Mouse (Mus musculus): ENCODE measurements around the gene Pmis2. TPM values are rescaled to one million over a fixed set of nuclear protein-coding genes. Genes with fewer than 3 reads are reported as not detected.
A peak's percentile ranks its signal among the peaks of the same experiment; 100 is the strongest.

Pmis2 gene
- not detected in 2 replicates for polyA plus RNA-seq (2016; fragmentation: Nextera tagmentation; extraction: Ambion mirVana)

DNA sequence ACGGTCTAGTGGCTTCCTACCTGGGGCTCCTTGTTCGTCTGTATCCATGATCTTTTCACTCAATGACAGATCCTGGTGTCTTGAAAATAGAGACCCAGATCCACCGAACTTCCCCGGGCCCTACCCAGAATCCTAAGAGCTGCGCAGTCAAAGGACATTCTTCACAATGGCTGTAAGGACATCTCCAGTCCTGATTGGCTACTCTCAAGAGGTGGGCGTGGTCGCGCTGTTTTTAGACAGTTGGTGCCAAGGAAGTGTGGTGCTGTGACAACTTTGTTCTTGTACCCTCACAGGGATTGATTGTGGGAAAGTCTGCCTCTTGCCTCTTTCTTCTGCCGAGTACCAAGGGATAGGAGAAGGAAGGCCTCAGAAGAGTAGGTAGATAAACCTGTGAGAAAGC is at the start of gene Pmis2:
Pmis2 (minus strand) TSS at position 126 of the 400 bp plus-strand sequence.
- Histone ChIP-seq H3K4me3 (replicated peaks) (no peak within 1 kb of the TSS), H3K9ac (replicated peaks) (no peak within 1 kb of the TSS), H3K27ac (no peak within 1 kb of the TSS), H3K4me1 (replicated peaks) (no peaks in the 10 kb centered on the region), H3K4me2 (no peak within 1 kb of the TSS), H3K9me3 (no peaks in the 10 kb centered on the region), H3K36me3 (no peaks in the 10 kb centered on the region), H3K27me3 (no peaks in the 10 kb centered on the region; the same call in 1 of the 2 replicates)
- WGBS, result 60% methylated on average over 9 of the region's 9 CpGs
- no peak for ATAC-seq (ENCODE audit: insufficient number of reproducible peaks, insufficient read depth, low FRiP score, low TSS enrichment, low read depth)

- no peaks in the 10 kb centered on the region for H3K9me3 ChIP-seq
- H3K4me3 ChIP-seq (replicated peaks), result no peak overlapping the region
- no peak overlapping the region for H3K27ac ChIP-seq
- H3K4me2 ChIP-seq, result no peak overlapping the region
- H3K36me3 ChIP-seq, result no peaks in the 10 kb centered on the region
- ATAC-seq (ENCODE audit: insufficient number of reproducible peaks, insufficient read depth, low FRiP score, low TSS enrichment, low read depth), result no peak
- no peak overlapping the region for H3K9ac ChIP-seq (replicated peaks)
- H3K4me1 ChIP-seq (replicated peaks), result peaks cover 11% of the 10 kb centered on the region; the same call in 1 of the 2 replicates
- peaks cover 47% of the 10 kb centered on the region for H3K27me3 ChIP-seq
- 91% methylated on average over 5 of the region's 5 CpGs for WGBS
Observed at GRCm38 (mm10) chr7:30719669-30720068, 48.3 kb upstream of the Pmis2 start.

DNA sequence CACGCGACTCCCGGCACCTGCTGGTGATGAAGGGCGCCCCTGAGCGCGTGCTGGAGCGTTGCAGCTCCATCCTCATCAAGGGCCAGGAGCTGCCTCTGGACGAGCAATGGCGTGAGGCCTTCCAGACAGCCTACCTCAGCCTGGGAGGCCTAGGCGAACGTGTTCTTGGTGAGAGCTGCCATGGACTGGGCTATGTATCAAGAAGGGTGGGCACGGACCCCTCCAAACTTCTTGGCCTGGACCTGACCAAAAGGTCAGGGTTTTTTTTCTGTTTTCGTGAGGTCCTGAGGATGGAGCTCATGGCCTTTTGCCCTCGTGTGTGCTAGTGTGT is 46.3 kb upstream of the Pmis2 start:
- Histone ChIP-seq H3K36me3 (no peaks in the 10 kb centered on the region), H3K27me3 (peaks cover 48% of the 10 kb centered on the region), H3K4me2 (peak overlapping the region; percentile 60), H3K4me1 (replicated peaks) (0 out of 2 replicates have a peak, but pooled peaks cover 7% of the 10 kb centered on the region), H3K4me3 (replicated peaks) (peak overlapping the region; percentile 36), H3K9ac (replicated peaks) (no peak overlapping the region), H3K9me3 (no peaks in the 10 kb centered on the region), H3K27ac (no peak overlapping the region)
- 9% methylated on average over 14 of the region's 14 CpGs for WGBS
- ATAC-seq (ENCODE audit: insufficient number of reproducible peaks, insufficient read depth, low FRiP score, low TSS enrichment, low read depth), result peak; percentile 38; the same call in 1 of the 2 replicates

DNA sequence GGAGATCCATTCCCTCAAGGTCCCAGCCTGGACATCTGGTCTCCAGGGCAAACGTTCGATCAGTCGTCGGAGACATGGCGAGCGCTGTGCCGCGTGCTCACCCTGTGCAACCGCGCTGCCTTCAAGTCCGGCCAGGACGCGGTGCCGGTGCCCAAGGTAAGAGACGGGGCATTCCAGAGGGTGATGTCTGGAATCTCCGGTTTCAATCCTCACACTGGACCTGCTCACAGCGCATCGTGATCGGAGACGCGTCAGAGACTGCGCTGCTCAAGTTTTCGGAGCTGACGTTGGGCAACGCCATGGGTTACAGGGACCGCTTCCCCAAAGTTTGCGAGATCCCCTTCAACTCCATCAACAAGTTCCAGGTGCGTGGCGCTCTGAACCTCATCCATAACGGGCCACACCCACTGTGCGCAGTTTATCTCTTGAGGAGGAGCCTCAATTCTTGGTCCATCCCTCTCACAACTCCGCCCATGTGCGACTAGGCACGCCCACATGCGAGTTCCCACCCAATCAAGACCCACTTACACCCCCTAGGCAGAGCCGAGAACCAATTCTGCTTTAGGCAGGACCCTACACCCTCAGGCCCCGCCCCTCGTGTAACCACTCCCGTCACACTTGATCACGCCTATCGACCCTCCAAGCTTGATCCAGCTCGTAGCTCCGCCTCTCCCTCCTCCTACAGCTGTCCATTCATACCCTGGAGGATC is 45.8 kb upstream of the Pmis2 start:
- Histone ChIP-seq H3K36me3 (no peaks in the 10 kb centered on the region), H3K4me2 (peak overlapping the region; percentile 60), H3K9ac (replicated peaks) (no peak overlapping the region), H3K9me3 (no peaks in the 10 kb centered on the region), H3K4me3 (replicated peaks) (peak overlapping the region; percentile 36), H3K4me1 (replicated peaks) (0 out of 2 replicates have a peak, but pooled peaks cover 7% of the 10 kb centered on the region), H3K27ac (no peak overlapping the region), H3K27me3 (peaks cover 48% of the 10 kb centered on the region)
- peak; percentile 89 for ATAC-seq (ENCODE audit: insufficient number of reproducible peaks, insufficient read depth, low FRiP score, low TSS enrichment, low read depth)
- 4% methylated on average over 43 of the region's 43 CpGs for WGBS

- no peak within 1 kb of the TSS for H3K4me3 ChIP-seq (replicated peaks)
- WGBS, result 77% methylated on average over 3 of the region's 3 CpGs
- H3K27me3 ChIP-seq, result peaks cover 27% of the 10 kb centered on the region
- H3K4me1 ChIP-seq (replicated peaks), result 0 out of 2 replicates have a peak, but pooled peaks cover under 1% of the 10 kb centered on the region
- no peak within 1 kb of the TSS for H3K4me2 ChIP-seq
- ATAC-seq (ENCODE audit: insufficient number of reproducible peaks, insufficient read depth, low FRiP score, low TSS enrichment, low read depth), result no peak
- no peaks in the 10 kb centered on the region for H3K36me3 ChIP-seq
- no peaks in the 10 kb centered on the region for H3K9me3 ChIP-seq
- H3K9ac ChIP-seq (replicated peaks), result no peak within 1 kb of the TSS
- no peak within 1 kb of the TSS for H3K27ac ChIP-seq
Observed at GRCm38 (mm10) chr7:30711942-30712341, 40.5 kb upstream of the Pmis2 start, which contains the start of gene Atp4a. TSS of gene Atp4a (plus strand) at chr7:30712209.

- H3K4me2 ChIP-seq, result no peak overlapping the region
- no peaks in the 10 kb centered on the region for H3K4me1 ChIP-seq (replicated peaks)
- no peaks in the 10 kb centered on the region for H3K36me3 ChIP-seq
- WGBS, result 84% methylated on average over 1 of the region's 1 CpGs
- ATAC-seq (ENCODE audit: insufficient number of reproducible peaks, insufficient read depth, low FRiP score, low TSS enrichment, low read depth), result no peak
- 0 out of 2 replicates have a peak, but pooled peaks cover 4% of the 10 kb centered on the region for H3K27me3 ChIP-seq
- no peaks in the 10 kb centered on the region for H3K9me3 ChIP-seq
- no peak overlapping the region for H3K4me3 ChIP-seq (replicated peaks)
- H3K27ac ChIP-seq, result no peak overlapping the region
- no peak overlapping the region for H3K9ac ChIP-seq (replicated peaks)
Observed at GRCm38 (mm10) chr7:30707441-30707840, 36.0 kb upstream of the Pmis2 start.

GRCm38 (mm10) chr7:30706214-30706882 is 34.9 kb upstream of the Pmis2 start:
- no peak for ATAC-seq (ENCODE audit: insufficient number of reproducible peaks, insufficient read depth, low FRiP score, low TSS enrichment, low read depth)
- Histone ChIP-seq H3K4me2 (no peak overlapping the region), H3K9me3 (peaks cover 3% of the 10 kb centered on the region; the same call in 1 of the 2 replicates), H3K27me3 (0 out of 2 replicates have a peak, but pooled peaks cover 4% of the 10 kb centered on the region), H3K4me1 (replicated peaks) (no peaks in the 10 kb centered on the region), H3K4me3 (replicated peaks) (no peak overlapping the region), H3K36me3 (no peaks in the 10 kb centered on the region), H3K27ac (no peak overlapping the region), H3K9ac (replicated peaks) (no peak overlapping the region)
- WGBS, result 82% methylated on average over 8 of the region's 8 CpGs

GRCm38 (mm10) chr7:30698589-30698988 is 27.2 kb upstream of the Pmis2 start, which contains the start of gene 2200002J24Rik:
TSS of gene 2200002J24Rik (plus strand) at chr7:30698926.
- H3K36me3 ChIP-seq, result no peaks in the 10 kb centered on the region
- no peak for ATAC-seq (ENCODE audit: insufficient number of reproducible peaks, insufficient read depth, low FRiP score, low TSS enrichment, low read depth)
- no peak within 1 kb of the TSS for H3K27ac ChIP-seq
- H3K9ac ChIP-seq (replicated peaks), result no peak within 1 kb of the TSS
- 40% methylated on average over 9 of the region's 9 CpGs for WGBS
- no peak within 1 kb of the TSS for H3K4me3 ChIP-seq (replicated peaks)
- no peaks in the 10 kb centered on the region for H3K4me1 ChIP-seq (replicated peaks)
- H3K27me3 ChIP-seq, result 0 out of 2 replicates have a peak, but pooled peaks cover 8% of the 10 kb centered on the region
- H3K9me3 ChIP-seq, result peaks cover 3% of the 10 kb centered on the region; the same call in 1 of the 2 replicates
- H3K4me2 ChIP-seq, result no peak within 1 kb of the TSS

DNA sequence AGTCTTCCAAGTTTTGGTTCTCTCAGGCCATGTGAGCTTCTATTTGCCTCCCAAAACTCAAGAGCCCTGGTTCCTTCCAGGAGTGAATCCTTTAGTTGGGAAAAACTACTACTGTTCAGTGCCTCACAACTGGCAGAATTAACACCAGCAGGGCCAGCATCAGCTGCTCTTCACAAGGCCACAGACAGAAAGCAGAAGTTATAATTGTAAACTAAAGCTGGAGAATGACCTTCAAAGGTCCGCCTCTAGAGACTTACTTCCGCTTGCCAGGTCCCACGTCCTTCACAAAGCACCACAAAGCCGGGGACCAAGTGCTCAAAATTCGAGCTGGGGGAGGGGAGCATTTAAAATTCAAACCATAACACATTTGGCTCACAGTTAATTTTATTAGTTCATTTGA is 26.7 kb upstream of the Pmis2 start:
- Histone ChIP-seq H3K9ac (replicated peaks) (no peak overlapping the region), H3K27me3 (0 out of 2 replicates have a peak, but pooled peaks cover 8% of the 10 kb centered on the region), H3K27ac (no peak overlapping the region), H3K4me3 (replicated peaks) (no peak overlapping the region), H3K36me3 (no peaks in the 10 kb centered on the region), H3K9me3 (peaks cover 3% of the 10 kb centered on the region; the same call in 1 of the 2 replicates), H3K4me1 (replicated peaks) (no peaks in the 10 kb centered on the region), H3K4me2 (no peak overlapping the region)
- ATAC-seq (ENCODE audit: insufficient number of reproducible peaks, insufficient read depth, low FRiP score, low TSS enrichment, low read depth), result no peak
- WGBS, result 72% methylated on average over 5 of the region's 5 CpGs

- 77% methylated on average over 6 of the region's 6 CpGs for WGBS
- Histone ChIP-seq H3K27ac (no peak overlapping the region), H3K36me3 (no peaks in the 10 kb centered on the region), H3K9ac (replicated peaks) (no peak overlapping the region), H3K4me1 (replicated peaks) (no peaks in the 10 kb centered on the region), H3K4me3 (replicated peaks) (no peak overlapping the region), H3K4me2 (no peak overlapping the region), H3K27me3 (peaks cover 23% of the 10 kb centered on the region), H3K9me3 (no peaks in the 10 kb centered on the region)
- ATAC-seq (ENCODE audit: insufficient number of reproducible peaks, insufficient read depth, low FRiP score, low TSS enrichment, low read depth), result no peak
Observed at GRCm38 (mm10) chr7:30688325-30688724, 16.9 kb upstream of the Pmis2 start.

- 81% methylated on average over 2 of the region's 2 CpGs for WGBS
Observed at GRCm38 (mm10) chr7:30683425-30683824, 12.0 kb upstream of the Pmis2 start.

More at GRCm38 (mm10) chr7:30683425-30683824, 12.0 kb upstream of the Pmis2 start:
- H3K4me3 ChIP-seq (replicated peaks), result no peak overlapping the region
- H3K4me1 ChIP-seq (replicated peaks), result no peaks in the 10 kb centered on the region
- no peak overlapping the region for H3K9ac ChIP-seq (replicated peaks)
- H3K9me3 ChIP-seq, result no peaks in the 10 kb centered on the region
- H3K27ac ChIP-seq, result no peak overlapping the region
- no peak overlapping the region for H3K4me2 ChIP-seq
- peaks cover 22% of the 10 kb centered on the region for H3K27me3 ChIP-seq
- H3K36me3 ChIP-seq, result no peaks in the 10 kb centered on the region
- ATAC-seq (ENCODE audit: insufficient number of reproducible peaks, insufficient read depth, low FRiP score, low TSS enrichment, low read depth), result no peak

All from limb, embryonic 12.5 days (tissue).